Mouse (Mus musculus): ENCODE results near the gene Aig1. TPM values are rescaled to one million over a fixed set of nuclear protein-coding genes. Genes with fewer than 3 reads are reported as not detected.

Aig1 gene
- polyA plus RNA-seq, 1 experiment from 2014 or later: 23.5 TPM

GRCm38 (mm10) chr10:13715584-13715983, 153.2 kb downstream of the Aig1 start:
- Histone ChIP-seq H3K9me3 (peaks cover 6% of the 10 kb centered on the region), H3K4me1 (peaks cover 45% of the 10 kb centered on the region), H3K36me3 (no peaks in the 10 kb centered on the region), H3K27ac (no peak overlapping the region), H3K4me2 (replicated peaks) (no peak overlapping the region), H3K9ac (no peak overlapping the region), H3K4me3 (no peak overlapping the region), H3K27me3 (peaks cover 43% of the 10 kb centered on the region)
- no peak for ATAC-seq (ENCODE audit: low FRiP score, low read depth)
- 77% methylated on average over 6 of the region's 6 CpGs for WGBS

- Histone ChIP-seq H3K9me3 (peaks cover 6% of the 10 kb centered on the region), H3K27me3 (peaks cover 46% of the 10 kb centered on the region), H3K4me2 (replicated peaks) (peak overlapping the region; percentile 21), H3K27ac (no peak overlapping the region; the same call in 1 of the 2 replicates), H3K4me1 (peaks cover 45% of the 10 kb centered on the region), H3K36me3 (no peaks in the 10 kb centered on the region), H3K4me3 (no peak overlapping the region), H3K9ac (peak overlapping the region; percentile 13; the same call in 1 of the 2 replicates)
- ATAC-seq (ENCODE audit: low FRiP score, low read depth): no peak
- WGBS: 30% methylated on average over 7 of the region's 7 CpGs
Observed at GRCm38 (mm10) chr10:13714920-13715293, 153.9 kb downstream of the Aig1 start.

- Histone ChIP-seq H3K4me3 (no peak overlapping the region), H3K27me3 (peaks cover 45% of the 10 kb centered on the region), H3K4me2 (replicated peaks) (peak overlapping the region; percentile 21), H3K27ac (no peak overlapping the region), H3K9me3 (peaks cover 5% of the 10 kb centered on the region), H3K9ac (peak overlapping the region; percentile 13; the same call in 1 of the 2 replicates), H3K36me3 (no peaks in the 10 kb centered on the region), H3K4me1 (peaks cover 45% of the 10 kb centered on the region)
- peak; percentile 74 for ATAC-seq (ENCODE audit: low FRiP score, low read depth)
- WGBS: 14% methylated on average over 9 of the region's 9 CpGs
Observed at GRCm38 (mm10) chr10:13714199-13714919, 154.4 kb downstream of the Aig1 start.

- Histone ChIP-seq H3K4me3 (no peak overlapping the region), H3K27me3 (peaks cover 45% of the 10 kb centered on the region), H3K4me2 (replicated peaks) (no peak overlapping the region), H3K27ac (no peak overlapping the region), H3K36me3 (no peaks in the 10 kb centered on the region), H3K9ac (no peak overlapping the region), H3K4me1 (peaks cover 45% of the 10 kb centered on the region), H3K9me3 (no peaks in the 10 kb centered on the region; the same call in 1 of the 2 replicates)
- no peak for ATAC-seq (ENCODE audit: low FRiP score, low read depth)
- 78% methylated on average over 5 of the region's 5 CpGs for WGBS
Observed at GRCm38 (mm10) chr10:13713711-13714110, 155.1 kb downstream of the Aig1 start.

- peaks cover 43% of the 10 kb centered on the region for H3K27me3 ChIP-seq
- WGBS: 32% methylated on average over 2 of the region's 2 CpGs
- peaks cover 45% of the 10 kb centered on the region for H3K4me1 ChIP-seq
- no peaks in the 10 kb centered on the region for H3K36me3 ChIP-seq
- no peak for ATAC-seq (ENCODE audit: low FRiP score, low read depth)
- H3K4me3 ChIP-seq: no peak overlapping the region
- H3K4me2 ChIP-seq (replicated peaks): no peak overlapping the region
- no peak overlapping the region for H3K27ac ChIP-seq
- H3K9ac ChIP-seq: no peak overlapping the region
- no peaks in the 10 kb centered on the region; the same call in 1 of the 2 replicates for H3K9me3 ChIP-seq
Observed at GRCm38 (mm10) chr10:13713116-13713515, 155.7 kb downstream of the Aig1 start.

- no peak overlapping the region for H3K27ac ChIP-seq
- WGBS: 42% methylated on average over 8 of the region's 8 CpGs
Observed at GRCm38 (mm10) chr10:13711281-13711829, 157.4 kb downstream of the Aig1 start.

GRCm38 (mm10) chr10:13705771-13706170, 163.0 kb downstream of the Aig1 start:
- peaks cover 73% of the 10 kb centered on the region for H3K27me3 ChIP-seq
- 22% methylated on average over 4 of the region's 4 CpGs for WGBS

More at GRCm38 (mm10) chr10:13711281-13711829, 157.4 kb downstream of the Aig1 start:
- ATAC-seq (ENCODE audit: low FRiP score, low read depth): no peak
- no peak overlapping the region for H3K4me2 ChIP-seq (replicated peaks)
- peaks cover 43% of the 10 kb centered on the region for H3K4me1 ChIP-seq
- H3K9ac ChIP-seq: no peak overlapping the region
- H3K9me3 ChIP-seq: no peaks in the 10 kb centered on the region; the same call in 1 of the 2 replicates
- no peaks in the 10 kb centered on the region for H3K36me3 ChIP-seq
- no peak overlapping the region for H3K4me3 ChIP-seq
- H3K27me3 ChIP-seq: peaks cover 45% of the 10 kb centered on the region

GRCm38 (mm10) chr10:13702688-13703087, 166.1 kb downstream of the Aig1 start:
- no peak overlapping the region for H3K9ac ChIP-seq
- no peaks in the 10 kb centered on the region for H3K36me3 ChIP-seq
- no peak for ATAC-seq (ENCODE audit: low FRiP score, low read depth)
- no peak overlapping the region for H3K4me3 ChIP-seq
- peaks cover 75% of the 10 kb centered on the region for H3K27me3 ChIP-seq
- no peak overlapping the region for H3K4me2 ChIP-seq (replicated peaks)
- peaks cover 8% of the 10 kb centered on the region for H3K4me1 ChIP-seq
- 21% methylated on average over 6 of the region's 6 CpGs for WGBS
- no peak overlapping the region for H3K27ac ChIP-seq
- no peaks in the 10 kb centered on the region for H3K9me3 ChIP-seq

More at GRCm38 (mm10) chr10:13705771-13706170, 163.0 kb downstream of the Aig1 start:
- H3K27ac ChIP-seq: no peak overlapping the region
- H3K9me3 ChIP-seq: no peaks in the 10 kb centered on the region
- no peak overlapping the region for H3K9ac ChIP-seq
- H3K4me2 ChIP-seq (replicated peaks): no peak overlapping the region
- ATAC-seq (ENCODE audit: low FRiP score, low read depth): no peak
- H3K4me1 ChIP-seq: peaks cover 8% of the 10 kb centered on the region
- no peaks in the 10 kb centered on the region for H3K36me3 ChIP-seq
- H3K4me3 ChIP-seq: no peak overlapping the region

- no peaks in the 10 kb centered on the region for H3K36me3 ChIP-seq
- H3K27me3 ChIP-seq: peaks cover 68% of the 10 kb centered on the region
- no peak overlapping the region for H3K9ac ChIP-seq
- no peak overlapping the region for H3K27ac ChIP-seq
- H3K9me3 ChIP-seq: no peaks in the 10 kb centered on the region
- H3K4me1 ChIP-seq: peaks cover 8% of the 10 kb centered on the region
- H3K4me3 ChIP-seq: no peak overlapping the region
- no peak for ATAC-seq (ENCODE audit: low FRiP score, low read depth)
- no peak overlapping the region for H3K4me2 ChIP-seq (replicated peaks)
- 10% methylated on average over 8 of the region's 8 CpGs for WGBS
Observed at GRCm38 (mm10) chr10:13702043-13702442, 166.7 kb downstream of the Aig1 start.

- no peak overlapping the region for H3K27ac ChIP-seq
- no peaks in the 10 kb centered on the region for H3K36me3 ChIP-seq
- H3K27me3 ChIP-seq: peaks cover 25% of the 10 kb centered on the region
- H3K4me2 ChIP-seq (replicated peaks): no peak overlapping the region
- H3K9me3 ChIP-seq: no peaks in the 10 kb centered on the region
- ATAC-seq (ENCODE audit: low FRiP score, low read depth): no peak
- no peak overlapping the region for H3K9ac ChIP-seq
- no peaks in the 10 kb centered on the region for H3K4me1 ChIP-seq
- H3K4me3 ChIP-seq: no peak overlapping the region
Observed at GRCm38 (mm10) chr10:13696326-13696725, 172.5 kb downstream of the Aig1 start.

- no peaks in the 10 kb centered on the region for H3K9me3 ChIP-seq
- WGBS: 90% methylated on average over 4 of the region's 4 CpGs
- no peak overlapping the region for H3K9ac ChIP-seq
- H3K4me1 ChIP-seq: peaks cover 17% of the 10 kb centered on the region; the same call in 1 of the 2 replicates
- 0 out of 2 replicates have a peak, but pooled peaks cover 3% of the 10 kb centered on the region for H3K27me3 ChIP-seq
- H3K36me3 ChIP-seq: no peaks in the 10 kb centered on the region
- no peak overlapping the region for H3K4me2 ChIP-seq (replicated peaks)
- no peak for ATAC-seq (ENCODE audit: low FRiP score, low read depth)
- H3K27ac ChIP-seq: no peak overlapping the region
- H3K4me3 ChIP-seq: no peak overlapping the region
Observed at GRCm38 (mm10) chr10:13693276-13693675, 175.5 kb downstream of the Aig1 start.

- H3K27ac ChIP-seq: no peak overlapping the region
- 0 out of 2 replicates have a peak, but pooled peaks cover 4% of the 10 kb centered on the region for H3K27me3 ChIP-seq
- H3K4me1 ChIP-seq: peaks cover 17% of the 10 kb centered on the region; the same call in 1 of the 2 replicates
- no peaks in the 10 kb centered on the region for H3K9me3 ChIP-seq
- no peaks in the 10 kb centered on the region for H3K36me3 ChIP-seq
- WGBS: 83% methylated on average over 5 of the region's 5 CpGs
- H3K4me3 ChIP-seq: no peak overlapping the region
- ATAC-seq (ENCODE audit: low FRiP score, low read depth): no peak
- no peak overlapping the region for H3K9ac ChIP-seq
- H3K4me2 ChIP-seq (replicated peaks): no peak overlapping the region
Observed at GRCm38 (mm10) chr10:13690773-13691172, 178.0 kb downstream of the Aig1 start.
